Mouse (Mus musculus) stomach, embryonic 16.5 days (tissue): ENCODE measurements at regions not wholly inside any gene's neighbourhood (a gene's known extent, or its start where the extent isn't known, plus 50 kb on each side); places are given as distances from the start of the nearest gene placed in this dataset.

Experiments
- ATAC-seq: fragments of 200-750 bp; cut with Nextera tagmentation; 2 replicates; pipeline ENCODE4 v1.8.0; 2017; ENCODE audit warnings: moderate number of reproducible peaks, moderate TSS enrichment; ENCODE audit not compliant: insufficient read depth, low FRiP score
- H3K27ac ChIP-seq: fragments of 300-500 bp; sonication (generic); 2 replicates; pipeline ENCODE4 v1.5.1; 2014; ENCODE audit warnings: low read length
- H3K27me3 ChIP-seq: fragments of 300-500 bp; sonication (generic); 2 replicates; pipeline ENCODE4 v1.6.1; 2014; ENCODE audit warnings: low read length, control low read depth, mixed read lengths; ENCODE audit not compliant: control insufficient read depth, insufficient read depth
- H3K36me3 ChIP-seq: fragments of 300-500 bp; sonication (generic); 2 replicates; pipeline ENCODE4 v1.6.1; 2014; ENCODE audit warnings: low read length; ENCODE audit not compliant: control insufficient read depth, insufficient read depth
- H3K4me1 ChIP-seq: fragments of 300-500 bp; sonication (generic); 2 replicates; pipeline ENCODE4 v1.6.1; 2014; ENCODE audit warnings: low read length, control low read depth, mixed read lengths; ENCODE audit not compliant: control insufficient read depth, insufficient read depth
- H3K4me2 ChIP-seq: fragments of 300-500 bp; sonication (generic); 2 replicates; pipeline ENCODE4 v1.6.1; 2014; ENCODE audit warnings: low read depth, low read length, mixed read lengths
- H3K4me3 ChIP-seq: fragments of 300-500 bp; sonication (generic); replicated peaks from 2 replicates; pipeline ENCODE4 v1.5.1; 2014; ENCODE audit warnings: mild to moderate bottlenecking, low read length
- H3K9ac ChIP-seq: fragments of 300-500 bp; sonication (generic); 2 replicates; pipeline ENCODE4 v1.6.1; 2014; ENCODE audit warnings: low read length
- H3K9me3 ChIP-seq: fragments of 300-500 bp; sonication (generic); replicated peaks from 2 replicates; pipeline ENCODE4 v1.6.1; 2016; ENCODE audit warnings: low read length, control low read depth; ENCODE audit not compliant: control insufficient read depth
- WGBS: fragments of 180-500 bp; shearing (Covaris S2); extraction: QIAGEN DNeasy Blood & Tissue Kit; methylation state at CpG from one replicate; pipeline ENCODE4 v1.1.7; 2014; 5-methylcytosine and 5-hydroxymethylcytosine counted together

DNA sequence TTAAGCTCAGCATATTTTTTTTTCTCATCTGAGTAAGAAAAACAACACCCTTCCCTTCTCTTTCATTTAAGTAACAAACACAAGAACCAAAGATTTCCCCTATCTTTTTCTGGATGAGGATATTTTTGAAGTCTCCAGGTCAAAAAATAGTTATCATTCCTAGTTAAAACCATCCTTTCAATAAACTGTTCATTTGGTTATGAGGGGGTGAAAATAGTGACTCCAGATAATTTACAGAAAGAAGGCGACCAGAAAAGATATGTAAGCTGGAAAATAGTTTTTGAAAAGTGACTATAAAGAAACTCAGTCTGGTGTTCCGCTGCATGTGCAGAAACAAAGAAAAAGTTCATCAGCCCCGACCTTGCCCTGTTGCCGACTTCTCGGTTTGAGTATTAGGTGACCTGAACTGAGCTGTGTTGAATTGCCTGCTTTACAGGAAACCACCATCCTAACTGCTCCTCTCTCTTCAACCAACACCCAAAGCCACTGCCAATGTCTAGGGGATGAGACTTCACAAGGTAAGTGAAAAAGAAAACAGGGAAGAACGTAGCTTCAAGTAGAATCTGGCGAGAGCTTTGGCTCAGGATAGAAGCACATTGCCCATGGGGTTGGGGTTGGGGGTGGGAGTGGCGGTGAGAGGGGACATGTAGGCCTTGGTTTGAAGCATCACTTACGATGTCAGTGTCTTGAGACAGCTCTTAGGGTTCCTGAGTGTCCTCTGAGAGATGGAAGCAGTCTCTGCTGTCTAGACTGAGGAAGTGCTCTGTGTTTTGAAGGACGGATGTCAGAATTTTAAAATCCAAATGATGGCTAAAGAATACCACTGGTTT is 104.6 kb downstream of the Ube2e3 start:
- 86% methylated on average over 10 of the region's 10 CpGs for WGBS
- H3K9me3 ChIP-seq, result no peaks in the 10 kb centered on the region
- no peaks in the 10 kb centered on the region for H3K36me3 ChIP-seq

DNA sequence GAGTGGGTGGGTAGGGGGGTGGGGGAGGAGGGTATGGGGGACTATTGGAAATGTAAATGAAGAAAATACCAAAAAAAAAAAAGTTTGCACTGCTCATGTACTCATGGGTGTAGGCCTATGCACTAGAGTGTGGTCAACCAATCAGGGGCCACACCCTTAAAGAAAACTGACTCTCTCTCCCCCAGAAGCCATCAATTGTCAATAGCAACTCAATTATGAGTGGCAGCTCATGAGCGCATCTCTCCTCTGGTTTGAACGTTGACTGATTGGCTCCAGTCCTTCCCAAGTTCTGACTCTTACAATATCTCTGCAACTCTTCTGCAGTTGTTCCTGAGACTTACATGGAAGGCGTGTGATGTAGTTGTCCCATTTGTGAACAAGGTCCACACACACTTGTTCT is 105.9 kb downstream of the Ube2e3 start:
- 90% methylated on average over 3 of the region's 3 CpGs for WGBS
- Histone ChIP-seq H3K9ac (no peak overlapping the region), H3K27ac (no peak overlapping the region), H3K4me2 (no peak overlapping the region), H3K4me3 (no peak overlapping the region), H3K27me3 (no peaks in the 10 kb centered on the region), H3K4me1 (no peaks in the 10 kb centered on the region), H3K36me3 (no peaks in the 10 kb centered on the region), H3K9me3 (no peaks in the 10 kb centered on the region)
- no peak for ATAC-seq

More for the DNA sequence above, 104.6 kb downstream of the Ube2e3 start:
- H3K4me3 ChIP-seq, result no peak overlapping the region
- no peaks in the 10 kb centered on the region for H3K4me1 ChIP-seq
- no peaks in the 10 kb centered on the region for H3K27me3 ChIP-seq
- H3K4me2 ChIP-seq, result no peak overlapping the region
- H3K9ac ChIP-seq, result no peak overlapping the region
- no peak for ATAC-seq
- H3K27ac ChIP-seq, result no peak overlapping the region

DNA sequence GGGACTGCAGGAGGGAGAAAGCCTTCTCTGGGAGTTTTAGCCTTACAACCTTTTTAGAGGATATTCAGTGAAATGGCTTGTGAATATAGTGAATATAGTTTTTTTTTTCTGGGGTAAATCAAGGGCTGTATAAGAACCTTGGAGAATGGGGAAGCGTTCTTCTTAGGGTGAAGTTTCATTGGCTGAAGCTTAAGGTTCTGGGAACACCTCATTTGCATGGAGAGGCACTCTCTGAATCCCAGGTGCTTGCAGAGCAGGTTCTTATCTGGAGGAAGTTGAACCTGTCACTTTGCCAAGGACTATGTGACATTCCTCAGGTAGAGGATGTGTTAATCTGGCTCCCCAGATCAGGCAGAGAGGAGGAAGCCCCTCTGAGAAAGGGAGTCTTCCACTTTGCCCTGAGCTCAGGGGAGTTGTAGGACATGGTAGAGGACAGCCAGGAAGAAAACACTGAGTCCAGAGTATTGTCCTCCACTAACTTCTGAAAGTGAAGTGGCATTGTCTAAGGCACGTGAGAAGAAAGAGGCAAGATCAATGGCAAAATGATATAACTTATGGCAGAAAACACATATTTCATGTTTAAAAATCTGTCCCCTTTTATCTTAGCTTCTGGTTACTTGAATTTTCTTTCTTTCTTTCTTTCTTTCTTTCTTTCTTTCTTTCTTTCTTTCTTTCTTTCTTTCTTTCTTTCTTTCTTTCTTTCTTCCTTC is 106.9 kb downstream of the Ube2e3 start:
- WGBS, result 78% methylated on average over 2 of the region's 2 CpGs
- H3K27me3 ChIP-seq, result no peaks in the 10 kb centered on the region
- H3K4me3 ChIP-seq, result no peak overlapping the region
- no peak for ATAC-seq
- no peaks in the 10 kb centered on the region for H3K9me3 ChIP-seq
- H3K4me1 ChIP-seq, result peaks cover 1% of the 10 kb centered on the region; the same call in 1 of the 2 replicates
- H3K36me3 ChIP-seq, result no peaks in the 10 kb centered on the region
- no peak overlapping the region for H3K27ac ChIP-seq
- H3K9ac ChIP-seq, result no peak overlapping the region
- no peak overlapping the region for H3K4me2 ChIP-seq

DNA sequence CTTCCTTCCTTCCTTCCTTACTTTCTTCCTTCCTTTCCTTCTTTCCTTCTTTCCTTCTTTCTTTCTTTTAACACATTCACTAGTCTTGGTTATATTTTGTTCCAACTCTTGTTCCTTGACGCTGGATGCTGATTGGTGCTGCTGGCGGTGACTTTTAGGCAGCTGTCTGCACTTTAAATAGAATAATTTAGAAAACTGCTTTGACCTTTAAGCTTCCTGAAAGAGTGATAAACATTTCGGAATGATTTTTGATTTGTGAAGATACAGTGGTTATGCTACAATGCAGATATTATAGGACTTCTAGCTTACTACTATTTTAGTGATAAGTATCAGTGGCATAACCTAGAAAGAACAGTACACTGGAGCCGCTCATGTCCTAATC is 107.5 kb downstream of the Ube2e3 start:
- WGBS, result 81% methylated on average over 4 of the region's 4 CpGs
- H3K9me3 ChIP-seq, result no peaks in the 10 kb centered on the region
- H3K27ac ChIP-seq, result no peak overlapping the region
- H3K9ac ChIP-seq, result no peak overlapping the region
- H3K4me2 ChIP-seq, result no peak overlapping the region
- H3K4me3 ChIP-seq, result no peak overlapping the region
- no peak for ATAC-seq
- no peaks in the 10 kb centered on the region for H3K27me3 ChIP-seq
- H3K36me3 ChIP-seq, result no peaks in the 10 kb centered on the region
- H3K4me1 ChIP-seq, result peaks cover 4% of the 10 kb centered on the region; the same call in 1 of the 2 replicates

DNA sequence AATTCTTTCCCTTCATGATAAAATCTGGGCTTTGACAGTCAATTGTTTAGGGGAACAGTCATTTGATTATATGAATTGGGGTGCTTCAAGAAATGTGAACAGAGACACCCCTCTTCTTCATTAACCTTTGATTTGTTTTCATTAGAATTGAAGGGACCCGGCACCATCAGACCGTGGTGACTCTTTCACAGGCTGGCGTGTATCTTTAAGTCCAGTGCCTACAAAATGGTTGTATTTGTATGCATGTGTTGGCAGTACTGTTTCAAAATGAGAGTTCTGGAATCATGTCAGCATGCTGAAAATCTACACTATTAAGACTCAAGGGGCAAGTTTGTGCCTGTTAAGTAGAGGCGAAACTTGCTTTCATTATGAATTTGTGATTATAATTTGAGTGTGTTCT is 108.2 kb downstream of the Ube2e3 start:
- Histone ChIP-seq H3K9ac (no peak overlapping the region), H3K4me3 (no peak overlapping the region), H3K27me3 (no peaks in the 10 kb centered on the region), H3K4me2 (no peak overlapping the region), H3K9me3 (no peaks in the 10 kb centered on the region), H3K4me1 (peaks cover 4% of the 10 kb centered on the region; the same call in 1 of the 2 replicates), H3K36me3 (no peaks in the 10 kb centered on the region), H3K27ac (no peak overlapping the region)
- no peak for ATAC-seq
- WGBS, result 90% methylated on average over 4 of the region's 4 CpGs

DNA sequence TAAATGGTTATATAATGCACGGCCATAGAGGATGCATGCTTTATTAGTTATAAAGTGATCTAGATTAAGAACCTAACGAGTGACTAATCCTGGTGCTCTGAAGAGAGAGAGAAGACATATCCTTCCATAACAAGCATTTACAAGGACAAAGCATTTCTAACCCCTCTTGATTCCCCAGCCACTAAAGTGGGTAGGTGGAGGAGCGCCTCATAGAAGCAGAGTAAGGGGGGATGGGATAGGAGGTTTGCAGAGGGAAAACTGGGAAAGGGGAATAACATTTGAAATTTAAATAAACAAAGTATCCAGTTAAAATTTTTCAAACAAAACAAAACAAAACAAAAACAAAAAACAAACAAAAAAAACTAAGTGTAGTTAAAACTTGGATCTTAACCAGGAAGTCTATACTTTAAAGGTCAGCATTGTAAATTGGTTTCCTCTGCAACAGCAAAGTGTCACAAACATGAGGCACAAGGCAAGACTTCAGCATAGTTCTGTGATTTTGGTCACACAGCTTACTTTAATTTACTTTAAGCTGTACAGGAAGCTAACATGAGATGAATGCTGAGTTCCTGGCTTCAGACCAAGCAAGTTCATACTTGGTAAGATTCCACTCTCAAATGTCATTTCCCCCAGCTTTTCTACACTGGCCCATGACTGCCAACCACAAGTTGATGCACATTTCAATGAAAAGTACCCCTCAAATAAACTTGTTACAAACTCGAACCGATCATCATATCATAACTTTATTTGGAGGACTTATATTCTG is 109.9 kb downstream of the Ube2e3 start:
- no peak for ATAC-seq
- H3K36me3 ChIP-seq, result no peaks in the 10 kb centered on the region

DNA sequence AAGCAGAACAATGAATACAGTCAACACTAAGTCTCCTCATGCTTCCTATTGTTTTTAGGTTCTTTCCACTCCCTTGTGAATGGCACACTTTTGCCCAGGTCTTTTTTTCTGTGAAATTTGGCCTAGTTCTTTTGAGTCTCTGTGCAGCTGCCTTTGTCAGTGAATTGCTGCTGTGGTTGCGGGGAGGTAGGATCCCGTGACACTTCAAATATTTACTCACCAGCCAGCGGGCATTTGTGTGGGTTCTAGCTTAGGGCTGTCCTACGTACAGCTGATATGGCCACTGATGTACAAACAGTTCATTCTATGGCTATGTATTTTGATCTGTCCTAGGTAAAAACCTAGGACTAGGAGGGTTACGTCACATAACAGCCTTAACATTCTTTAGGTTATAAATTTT is 112.1 kb downstream of the Ube2e3 start:
- ATAC-seq, result no peak
- no peak overlapping the region for H3K27ac ChIP-seq
- H3K9me3 ChIP-seq, result no peaks in the 10 kb centered on the region
- H3K36me3 ChIP-seq, result no peaks in the 10 kb centered on the region
- H3K9ac ChIP-seq, result no peak overlapping the region
- no peak overlapping the region for H3K4me2 ChIP-seq
- 62% methylated on average over 5 of the region's 5 CpGs for WGBS
- H3K27me3 ChIP-seq, result no peaks in the 10 kb centered on the region
- no peak overlapping the region for H3K4me3 ChIP-seq
- H3K4me1 ChIP-seq, result peaks cover 4% of the 10 kb centered on the region; the same call in 1 of the 2 replicates

More for the DNA sequence above, 109.9 kb downstream of the Ube2e3 start:
- WGBS, result 82% methylated on average over 5 of the region's 5 CpGs
- H3K4me1 ChIP-seq, result peaks cover 4% of the 10 kb centered on the region; the same call in 1 of the 2 replicates
- no peaks in the 10 kb centered on the region for H3K27me3 ChIP-seq
- no peak overlapping the region for H3K9ac ChIP-seq
- H3K4me2 ChIP-seq, result no peak overlapping the region
- H3K9me3 ChIP-seq, result no peaks in the 10 kb centered on the region
- H3K27ac ChIP-seq, result no peak overlapping the region
- no peak overlapping the region for H3K4me3 ChIP-seq

DNA sequence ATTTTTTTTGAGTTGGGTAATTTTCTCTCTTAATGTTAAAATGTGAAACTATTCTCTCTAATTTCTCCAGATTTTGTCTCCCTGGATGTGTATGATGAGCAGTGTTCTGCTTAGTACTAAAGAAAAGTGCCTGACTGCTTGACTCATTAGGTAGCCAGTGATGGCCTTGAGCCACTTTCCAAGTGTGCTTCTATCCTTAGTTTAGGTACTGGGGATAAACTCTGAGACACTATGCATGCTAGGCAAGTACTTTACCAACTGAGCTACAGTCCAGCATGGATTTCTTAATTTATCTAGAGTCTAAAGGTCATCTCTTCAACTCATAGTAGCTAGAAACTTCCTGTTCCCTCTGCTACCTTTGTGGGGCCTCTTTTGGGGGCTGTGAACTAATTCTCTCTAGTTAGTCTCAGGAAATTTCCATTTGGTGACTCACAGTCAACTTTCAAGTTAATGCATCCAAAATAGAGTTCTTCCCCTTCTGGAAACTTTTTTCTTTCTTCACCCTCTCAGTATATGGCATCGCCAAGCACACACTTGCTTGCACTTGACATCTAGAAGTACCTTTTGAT is 112.8 kb downstream of the Ube2e3 start:
- Histone ChIP-seq H3K4me2 (no peak overlapping the region), H3K27me3 (no peaks in the 10 kb centered on the region), H3K27ac (no peak overlapping the region), H3K9me3 (no peaks in the 10 kb centered on the region), H3K36me3 (no peaks in the 10 kb centered on the region), H3K9ac (no peak overlapping the region), H3K4me3 (no peak overlapping the region), H3K4me1 (peaks cover 4% of the 10 kb centered on the region; the same call in 1 of the 2 replicates)
- 85% methylated on average over 1 of the region's 1 CpGs for WGBS
- peak; percentile 44; the same call in 1 of the 2 replicates for ATAC-seq
